9 mouse cellular contexts compared by ENCODE assay signal in the genomic region with DNA sequence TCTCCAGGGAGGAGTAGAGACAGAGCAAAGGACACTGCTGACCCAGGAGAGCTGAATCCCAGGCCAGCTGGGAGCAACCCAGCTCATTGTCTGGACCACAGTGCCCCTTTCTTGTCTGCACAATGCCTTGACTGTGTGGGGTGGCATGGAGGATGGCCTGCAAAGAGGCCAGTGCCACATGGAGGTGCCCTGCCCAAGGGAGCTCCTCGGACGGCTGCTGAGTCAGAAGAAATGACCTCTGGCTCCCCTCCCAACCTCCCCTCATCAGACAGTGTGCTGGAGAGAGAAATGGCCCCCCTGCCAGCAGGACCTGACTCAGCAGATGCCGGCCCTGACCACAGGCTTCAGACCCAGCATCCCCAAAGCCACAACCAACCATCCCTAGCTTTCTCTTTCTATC. TPM values are rescaled to one million over a fixed set of nuclear protein-coding genes. Genes with fewer than 3 reads are reported as not detected.
DNase-seq lines count a peak whose midpoint lies in the region; ATAC-seq and TF ChIP-seq lines count a peak whose summit lies in the region.
"Had no signal": no experiment of that assay in that cellular context is flagged by ENCODE, and none has a peak within 500 bp of the region (broad histone marks: within the 10 kb centered on the region; RNA-seq: fewer than 3 reads in every experiment).

No protein-coding gene starts in this region.

- ATAC-seq in kidney, embryonic 14.5 days (ENCODE audit: low FRiP score, low TSS enrichment), result no peak
- peak; percentile 4; the same call in 1 of the 2 replicates for ATAC-seq in forebrain, embryonic 16.5 days
- peak; percentile 25; the same call in 1 of the 2 replicates for ATAC-seq in midbrain, embryonic 12.5 days (ENCODE audit: low FRiP score, low read depth)

- H3K9me3 ChIP-seq in kidney, embryonic 14.5 days (ENCODE audit: control insufficient read depth, low read length), result no peaks in the 10 kb centered on the region
- H3K9me3 ChIP-seq in forebrain, embryonic 16.5 days (ENCODE audit: control insufficient read depth, low read length), result no peaks in the 10 kb centered on the region
- no peaks in the 10 kb centered on the region for H3K9me3 ChIP-seq in midbrain, embryonic 12.5 days

- no peak for TF ChIP-seq CTCF in kidney, adult 2 months (conservative IDR thresholded peaks at IDR 0.05; ENCODE audit: insufficient read depth, insufficient read length, low read depth, low read length)

- WGBS in kidney, embryonic 14.5 days, result 26% methylated on average over 3 of the region's 3 CpGs
- 29% methylated on average over 3 of the region's 3 CpGs for WGBS in kidney, adult 2 months
- 7% methylated on average over 3 of the region's 3 CpGs for WGBS in forebrain, embryonic 16.5 days
- 2% methylated on average over 3 of the region's 3 CpGs for WGBS in midbrain, embryonic 12.5 days

- peak overlapping the region; percentile 63; the same call in 1 of the 2 replicates for H3K4me3 ChIP-seq in kidney, embryonic 14.5 days (ENCODE audit: low read length)
- no peak overlapping the region for H3K4me3 ChIP-seq in kidney, adult 2 months (ENCODE audit: insufficient read depth, low read depth, low read length)
- H3K4me3 ChIP-seq in forebrain, embryonic 16.5 days (replicated peaks; ENCODE audit: low read length), result peak overlapping the region; percentile 85
- peak overlapping the region; percentile 68 for H3K4me3 ChIP-seq in midbrain, embryonic 12.5 days

- peaks cover 9% of the 10 kb centered on the region; the same call in 1 of the 2 replicates for H3K4me1 ChIP-seq in kidney, embryonic 14.5 days (ENCODE audit: control insufficient read depth, insufficient read depth, low read length)
- H3K4me1 ChIP-seq in kidney, adult 2 months (ENCODE audit: control insufficient read depth, insufficient read depth, low read length), result no peaks in the 10 kb centered on the region
- H3K4me1 ChIP-seq in forebrain, embryonic 16.5 days (replicated peaks; ENCODE audit: control insufficient read depth, insufficient read depth, low read length), result peaks cover 54% of the 10 kb centered on the region
- H3K4me1 ChIP-seq in midbrain, embryonic 12.5 days, result peaks cover 58% of the 10 kb centered on the region

- no peaks in the 10 kb centered on the region for H3K27me3 ChIP-seq in kidney, embryonic 14.5 days (ENCODE audit: control insufficient read depth, insufficient read depth, low read length)
- no peaks in the 10 kb centered on the region for H3K27me3 ChIP-seq in kidney, adult 2 months (replicated peaks; ENCODE audit: control insufficient read depth, insufficient read depth, low read length)
- H3K27me3 ChIP-seq in forebrain, embryonic 16.5 days (replicated peaks; ENCODE audit: control insufficient read depth, insufficient read depth, low read length), result no peaks in the 10 kb centered on the region
- peaks cover 10% of the 10 kb centered on the region; the same call in 1 of the 2 replicates for H3K27me3 ChIP-seq in midbrain, embryonic 12.5 days

- no peak overlapping the region for H3K27ac ChIP-seq in kidney, embryonic 14.5 days (ENCODE audit: low read depth, low read length)
- no peak overlapping the region for H3K27ac ChIP-seq in kidney, adult 2 months (ENCODE audit: insufficient read depth, low read depth, low read length)
- peak overlapping the region; percentile 96 for H3K27ac ChIP-seq in forebrain, embryonic 16.5 days (ENCODE audit: low read length)
- peak overlapping the region; percentile 99 for H3K27ac ChIP-seq in midbrain, embryonic 12.5 days (replicated peaks)
- H3K27ac ChIP-seq: liver, embryonic 14.5 days had no signal

- H3K9ac ChIP-seq in kidney, embryonic 14.5 days (ENCODE audit: low read depth, low read length), result peak overlapping the region; percentile 70; the same call in 1 of the 2 replicates
- peak overlapping the region; percentile 90 for H3K9ac ChIP-seq in forebrain, embryonic 16.5 days (replicated peaks; ENCODE audit: low read depth, low read length)
- H3K9ac ChIP-seq in midbrain, embryonic 12.5 days (replicated peaks), result peak overlapping the region; percentile 91
- H3K9ac ChIP-seq: liver, embryonic 14.5 days had no signal

- H3K36me3 ChIP-seq in kidney, embryonic 14.5 days (ENCODE audit: control insufficient read depth, insufficient read depth, low read length), result peaks cover 13% of the 10 kb centered on the region
- H3K36me3 ChIP-seq in kidney, adult 2 months (ENCODE audit: control insufficient read depth, insufficient read depth, low read length), result no peaks in the 10 kb centered on the region
- H3K36me3 ChIP-seq in forebrain, embryonic 16.5 days (ENCODE audit: control insufficient read depth, insufficient read depth), result no peaks in the 10 kb centered on the region; the same call in 1 of the 2 replicates
- peaks cover 21% of the 10 kb centered on the region for H3K36me3 ChIP-seq in midbrain, embryonic 12.5 days

- H3K4me2 ChIP-seq in kidney, embryonic 14.5 days (replicated peaks; ENCODE audit: low read depth, low read length), result peak overlapping the region; percentile 98
- H3K4me2 ChIP-seq in forebrain, embryonic 16.5 days (ENCODE audit: low read length), result peak overlapping the region; percentile 77
- H3K4me2 ChIP-seq in midbrain, embryonic 12.5 days (replicated peaks), result peak overlapping the region; percentile 78

- no peak for TF ChIP-seq POLR2A in kidney, adult 2 months (IDR thresholded peaks at IDR 0.05; ENCODE audit: low read depth, low read length)

- DNase-seq in kidney, adult 2 months, result no peak
- DNase-seq in adrenal gland, postnatal 36 days, result peak; percentile 54 to 58
- no peak for DNase-seq in T-cell, adult 2 months (ENCODE audit: low spot score)
- DNase-seq in kidney, adult 9 months, result no peak
- DNase-seq in ovary, adult 18-20 months (ENCODE audit: low spot score), result no peak

RNA-seq across cellular contexts. Expression of a gene that starts 1.1 kb away (rescaled TPM):
- 0.77 and 3.4 TPM in 2 replicates for polyA plus RNA-seq in kidney, embryonic 14.5 days (2014; fragmentation: Nextera tagmentation; extraction: Ambion mirVana)
- polyA plus RNA-seq in kidney, adult 2 months (2012; rRNA removed), result 0.64 and 0.81 TPM in 2 replicates
- 1 to 10 TPM; 1.9 to 3.3 TPM for total RNA-seq in adrenal gland, postnatal 36 days (2021)
- 4.1 and 4.3 TPM in 2 replicates for polyA plus RNA-seq in forebrain, embryonic 16.5 days (2015; fragmentation: Nextera tagmentation; extraction: Ambion mirVana)
- 2.0 and 2.3 TPM in 2 replicates for polyA plus RNA-seq in midbrain, embryonic 12.5 days (2016; fragmentation: Nextera tagmentation; extraction: Ambion mirVana)

RNA-seq across cellular contexts. Expression of a gene that starts 20.3 kb away (rescaled TPM):
- polyA plus RNA-seq in kidney, embryonic 14.5 days (2014; fragmentation: Nextera tagmentation; extraction: Ambion mirVana), result 38.9 and 59.3 TPM in 2 replicates
- polyA plus RNA-seq in kidney, adult 2 months (2012; rRNA removed), result 23.4 and 27.4 TPM in 2 replicates
- total RNA-seq in adrenal gland, postnatal 36 days (2021), result 10 to 100 TPM; 34.5 to 49.4 TPM
- polyA plus RNA-seq in forebrain, embryonic 16.5 days (2015; fragmentation: Nextera tagmentation; extraction: Ambion mirVana), result 39.4 and 40.1 TPM in 2 replicates
- 53.1 and 58.5 TPM in 2 replicates for polyA plus RNA-seq in midbrain, embryonic 12.5 days (2016; fragmentation: Nextera tagmentation; extraction: Ambion mirVana)

RNA-seq across cellular contexts. Expression of a gene that starts 22.7 kb away (rescaled TPM):
- 118 and 164 TPM in 2 replicates for polyA plus RNA-seq in kidney, embryonic 14.5 days (2014; fragmentation: Nextera tagmentation; extraction: Ambion mirVana)
- polyA plus RNA-seq in kidney, adult 2 months (2012; rRNA removed), result 16.9 and 21.0 TPM in 2 replicates
- total RNA-seq in adrenal gland, postnatal 36 days (2021), result 10 to 100 TPM; 16.0 to 18.0 TPM
- polyA plus RNA-seq in forebrain, embryonic 16.5 days (2015; fragmentation: Nextera tagmentation; extraction: Ambion mirVana), result 792 and 816 TPM in 2 replicates
- polyA plus RNA-seq in midbrain, embryonic 12.5 days (2016; fragmentation: Nextera tagmentation; extraction: Ambion mirVana), result 558 and 585 TPM in 2 replicates

RNA-seq across cellular contexts. Expression of a gene that starts 38.6 kb away (rescaled TPM):
- not detected in 2 replicates for polyA plus RNA-seq in kidney, embryonic 14.5 days (2014; fragmentation: Nextera tagmentation; extraction: Ambion mirVana)
- polyA plus RNA-seq in kidney, adult 2 months (2012; rRNA removed), result 0.03 and 0.07 TPM in 2 replicates
- under 1 TPM in 1 of 2 experiments, not detected in 1; 0.30 TPM for total RNA-seq in adrenal gland, postnatal 36 days (2021)
- polyA plus RNA-seq in forebrain, embryonic 16.5 days (2015; fragmentation: Nextera tagmentation; extraction: Ambion mirVana), result not detected in 2 replicates
- polyA plus RNA-seq in midbrain, embryonic 12.5 days (2016; fragmentation: Nextera tagmentation; extraction: Ambion mirVana), result not detected in 2 replicates

RNA-seq across cellular contexts. Expression of a gene that starts 48.3 kb away (rescaled TPM):
- 136 and 141 TPM in 2 replicates for polyA plus RNA-seq in kidney, embryonic 14.5 days (2014; fragmentation: Nextera tagmentation; extraction: Ambion mirVana)
- polyA plus RNA-seq in kidney, adult 2 months (2012; rRNA removed), result 22.8 and 23.5 TPM in 2 replicates
- total RNA-seq in adrenal gland, postnatal 36 days (2021), result 10 to 100 TPM; 15.2 to 23.9 TPM
- polyA plus RNA-seq in forebrain, embryonic 16.5 days (2015; fragmentation: Nextera tagmentation; extraction: Ambion mirVana), result 132 and 147 TPM in 2 replicates
- 140 and 156 TPM in 2 replicates for polyA plus RNA-seq in midbrain, embryonic 12.5 days (2016; fragmentation: Nextera tagmentation; extraction: Ambion mirVana)

Comparison
In these comparisons a context has a peak if more than half of its experiments do, and no peak if none do; other contexts are left out.
1. H3K27ac ChIP-seq: peak in forebrain, embryonic 16.5 days (single experiment) and midbrain, embryonic 12.5 days (single experiment); none in kidney, embryonic 14.5 days (single experiment) and kidney, adult 2 months (single experiment).
2. DNase-seq: peak in adrenal gland, postnatal 36 days (2 of 2); none in kidney, adult 2 months (single experiment), T-cell, adult 2 months (single experiment), kidney, adult 9 months (single experiment) and ovary, adult 18-20 months (single experiment).
3. Peak in every context shown above with its lines, with median percentiles within 50 percentile points of each other: H3K4me2 ChIP-seq and H3K9ac ChIP-seq.